In the genomic region with DNA sequence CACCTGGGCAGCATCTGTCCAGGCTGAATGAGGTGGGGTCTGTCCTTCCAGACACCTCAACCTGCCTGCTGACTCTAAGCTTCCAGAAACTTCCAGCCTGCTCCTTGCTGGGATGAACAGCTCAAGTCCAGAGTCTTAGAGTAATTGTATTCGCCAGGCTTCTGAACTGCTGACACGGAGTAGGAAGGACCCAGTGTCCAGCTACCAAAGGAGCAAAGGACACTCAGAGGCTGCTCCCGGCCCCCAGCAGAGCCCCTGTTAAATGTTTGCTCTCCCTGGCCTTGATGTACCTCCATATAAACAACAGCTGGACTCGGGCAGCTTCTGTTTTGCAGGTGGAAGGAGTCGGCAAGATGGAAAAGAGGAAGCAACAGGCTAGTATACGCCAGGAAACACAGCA, we compare ENCODE assay signal across 33 mouse cellular contexts.
"Had no signal": no experiment of that assay in that cellular context is flagged by ENCODE, and none has a peak within 500 bp of the region (broad histone marks: within the 10 kb centered on the region; RNA-seq: fewer than 3 reads in every experiment).

No protein-coding gene starts in this region.

- H3K36me3 ChIP-seq: limb, embryonic 10.5 days; limb, embryonic 12.5 days; limb, embryonic 13.5 days; limb, embryonic 15.5 days; liver, embryonic 12.5 days; liver, embryonic 13.5 days; liver, embryonic 15.5 days; lung, embryonic 15.5 days; midbrain, embryonic 10.5 days; midbrain, embryonic 12.5 days; midbrain, embryonic 13.5 days; midbrain, embryonic 15.5 days; neural tube, embryonic 12.5 days; neural tube, embryonic 13.5 days had no signal

- H3K4me3 ChIP-seq: limb, embryonic 10.5 days; limb, embryonic 12.5 days; limb, embryonic 13.5 days; limb, embryonic 15.5 days; liver, embryonic 12.5 days; liver, embryonic 13.5 days; liver, embryonic 15.5 days; lung, embryonic 15.5 days; megakaryocyte, embryonic 14.5 days; midbrain, embryonic 10.5 days; midbrain, embryonic 12.5 days; midbrain, embryonic 13.5 days; midbrain, embryonic 15.5 days; myocyte; neural tube, embryonic 12.5 days; neural tube, embryonic 13.5 days had no signal

- H3K27me3 ChIP-seq: limb, embryonic 12.5 days; limb, embryonic 15.5 days; lung, embryonic 15.5 days; midbrain, embryonic 15.5 days; neural tube, embryonic 12.5 days; neural tube, embryonic 13.5 days had no signal

- H3K9me3 ChIP-seq: limb, embryonic 10.5 days; limb, embryonic 12.5 days; limb, embryonic 13.5 days; limb, embryonic 15.5 days; liver, embryonic 12.5 days; liver, embryonic 13.5 days; liver, embryonic 15.5 days; lung, embryonic 15.5 days; megakaryocyte, embryonic 14.5 days; midbrain, embryonic 10.5 days; midbrain, embryonic 12.5 days; midbrain, embryonic 13.5 days; midbrain, embryonic 15.5 days; neural tube, embryonic 12.5 days; neural tube, embryonic 13.5 days had no signal

- H3K9ac ChIP-seq: limb, embryonic 12.5 days; limb, embryonic 13.5 days; limb, embryonic 15.5 days; liver, embryonic 12.5 days; liver, embryonic 13.5 days; liver, embryonic 14.5 days; liver, embryonic 15.5 days; liver, postnatal 0 days; lung, embryonic 14.5 days; lung, embryonic 15.5 days; midbrain, embryonic 12.5 days; midbrain, embryonic 13.5 days; midbrain, embryonic 15.5 days; neural tube, embryonic 12.5 days; neural tube, embryonic 13.5 days had no signal

- H3K4me2 ChIP-seq: limb, embryonic 12.5 days; limb, embryonic 13.5 days; limb, embryonic 15.5 days; liver, embryonic 11.5 days; liver, embryonic 12.5 days; liver, embryonic 13.5 days; liver, embryonic 15.5 days; lung, embryonic 14.5 days; lung, embryonic 15.5 days; midbrain, embryonic 11.5 days; midbrain, embryonic 12.5 days; midbrain, embryonic 13.5 days; midbrain, embryonic 15.5 days; neural tube, embryonic 12.5 days; neural tube, embryonic 13.5 days had no signal

- ATAC-seq: liver, embryonic 12.5 days; liver, postnatal 0 days; lung, postnatal 0 days; midbrain, embryonic 13.5 days; midbrain, embryonic 15.5 days; midbrain, embryonic 16.5 days had no signal

- H3K27ac ChIP-seq: limb, embryonic 10.5 days; limb, embryonic 12.5 days; limb, embryonic 13.5 days; limb, embryonic 15.5 days; liver, embryonic 12.5 days; liver, embryonic 13.5 days; liver, embryonic 14.5 days; liver, embryonic 15.5 days; lung, embryonic 15.5 days; macrophage; midbrain, embryonic 10.5 days; midbrain, embryonic 12.5 days; midbrain, embryonic 13.5 days; midbrain, embryonic 15.5 days; neural tube, embryonic 12.5 days; neural tube, embryonic 13.5 days had no signal

- H3K4me1 ChIP-seq: megakaryocyte, embryonic 14.5 days had no signal

- DNase-seq: left cerebral cortex, postnatal 4 days; liver; liver, embryonic 13.5 days; liver, postnatal 0 days; lung, adult 18-20 months; lung, adult 2 months; lung, embryonic 14.5 days; lung, postnatal 10 days; lung, postnatal 14 days; lung, postnatal 36 days; lung, postnatal 4 days; midbrain, embryonic 14.5 days had no signal
